Mouse (Mus musculus) ES-E14 (cell line): ENCODE measurements around the gene Mest. TPM values are rescaled to one million over a fixed set of nuclear protein-coding genes. Genes with fewer than 3 reads are reported as not detected.

Experiments used
- DNase-seq: peaks from one replicate; pipeline ENCODE4 v3.0.0-alpha.2; 2013; ENCODE audit warnings: low read depth, low spot score
- H3K27ac ChIP-seq: 2 replicates; pipeline ENCODE4 v1.5.1; 2012; ENCODE audit warnings: low read depth, mild to moderate bottlenecking, low read length, moderate library complexity, mixed read lengths; ENCODE audit not compliant: poor library complexity, insufficient read depth, severe bottlenecking
- H3K36me3 ChIP-seq: 2 replicates; pipeline ENCODE4 v1.6.1; 2012; ENCODE audit warnings: mild to moderate bottlenecking, low read length, moderate library complexity, mixed read lengths; ENCODE audit not compliant: control insufficient read depth, poor library complexity, insufficient read depth, severe bottlenecking
- H3K4me1 ChIP-seq, 2 experiments: fragments of 150-350 bp in 1 of 2; sonication (generic) in 1 of 2; 2 replicates each; pipeline ENCODE4 v1.6.1; 2012; ENCODE audit warnings: low read length in 2 of 2, mild to moderate bottlenecking in 1 of 2, mixed read lengths in 1 of 2; ENCODE audit not compliant: control insufficient read depth in 2 of 2, insufficient read depth in 2 of 2, poor library complexity in 1 of 2
- H3K4me3 ChIP-seq, 2 experiments: fragments of 150-350 bp in 1 of 2; sonication (generic) in 1 of 2; 2 replicates each; pipeline ENCODE4 v1.5.1; 2012; ENCODE audit warnings: low read length in 2 of 2, low read depth in 1 of 2, mild to moderate bottlenecking in 1 of 2, mixed read lengths in 1 of 2; ENCODE audit not compliant: insufficient read depth in 1 of 2, poor library complexity in 1 of 2, severe bottlenecking in 1 of 2
- H3K9ac ChIP-seq: 2 replicates; pipeline ENCODE4 v1.6.1; 2012; ENCODE audit warnings: low read depth, mild to moderate bottlenecking, low read length, mixed read lengths; ENCODE audit not compliant: poor library complexity, insufficient read depth, severe bottlenecking
- H3K9me3 ChIP-seq: fragments of 150-350 bp; sonication (generic); 2 replicates; pipeline ENCODE4 v1.6.1; 2012; ENCODE audit warnings: low read depth, mild to moderate bottlenecking, low read length; ENCODE audit not compliant: control insufficient read depth, insufficient read depth
- CHD2 ChIP-seq: IDR thresholded peaks from 2 replicates; pipeline ENCODE4 v1.6.1; 2014; ENCODE audit warnings: mild to moderate bottlenecking, low read depth, low read length, inconsistent platforms
- HCFC1 ChIP-seq: IDR thresholded peaks from 2 replicates; pipeline ENCODE4 v1.6.1; 2012; ENCODE audit warnings: low read length, inconsistent platforms, borderline replicate concordance; ENCODE audit not compliant: insufficient read depth
- MAFK ChIP-seq: IDR thresholded peaks from 2 replicates; pipeline ENCODE4 v1.6.1; 2014; ENCODE audit warnings: mild to moderate bottlenecking, low read depth, low read length, inconsistent platforms; ENCODE audit not compliant: insufficient read depth
- ZC3H11A ChIP-seq: IDR thresholded peaks from 2 replicates; pipeline ENCODE4 v1.6.1; 2012; ENCODE audit warnings: low read depth, mild to moderate bottlenecking, inconsistent platforms, low read length, borderline replicate concordance
- ZNF384 ChIP-seq: IDR thresholded peaks from 2 replicates; pipeline ENCODE4 v1.6.1; 2012; ENCODE audit warnings: low read depth, low read length, inconsistent platforms
- in situ Hi-C, 2 experiments: fragments of 600-800 bp; cut with MboI; formaldehyde crosslinking; loops; one replicate each; pipeline ENCODE4 v1.15.1; 2025; ENCODE audit warnings: low sequenced_read_pairs in 2 of 2, inconsistent platforms in 1 of 2; ENCODE audit not compliant: unreplicated experiment in 2 of 2
- total RNA-seq: library from RNA; depleted of rRNA; stranded (reverse); fragments of 300-350 nt; gene quantifications from 2 replicates; pipeline ENCODE4 v1.2.3, GENCODE M21; 2012

The Mest gene
- total RNA-seq, 1 experiment = 223 TPM

DNA sequence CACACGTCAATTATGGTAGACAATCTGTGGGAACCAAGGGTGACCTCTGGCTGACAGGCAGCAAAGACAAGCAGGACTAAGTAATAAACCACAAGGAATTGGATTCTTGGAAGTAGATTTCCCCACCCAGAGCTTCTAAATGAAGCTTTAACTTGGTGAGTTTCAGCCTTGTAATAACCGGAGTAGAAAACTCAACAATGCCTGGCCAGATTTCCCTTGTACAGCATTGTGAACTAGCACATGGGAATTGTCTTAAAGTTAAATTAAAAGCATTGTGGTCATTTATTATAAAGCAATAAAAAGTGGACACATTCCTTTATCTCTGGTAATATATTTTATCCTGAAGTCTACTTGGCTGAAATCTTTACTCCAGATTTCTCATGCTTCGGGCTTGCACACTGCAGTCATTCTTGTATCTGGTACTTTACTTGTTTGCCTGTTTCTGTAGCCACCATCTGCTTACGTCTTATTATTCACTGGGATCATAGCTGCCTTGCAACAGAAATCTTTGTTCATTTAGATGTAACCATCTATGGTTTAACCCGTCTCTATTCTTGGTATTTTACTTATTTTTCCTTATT lies 8.4 kb upstream of the Mest start:
- H3K9me3 ChIP-seq = no peaks in the 10 kb centered on the region
- no peaks in the 10 kb centered on the region for H3K4me1 ChIP-seq
- TF ChIP-seq HCFC1 (no peak), ZC3H11A (no peak), CHD2 (no peak), MAFK (no peak), ZNF384 (no peak)
- no peak overlapping the region for H3K9ac ChIP-seq
- H3K36me3 ChIP-seq = no peaks in the 10 kb centered on the region
- no peak overlapping the region for H3K27ac ChIP-seq
- H3K4me3 ChIP-seq = no peak overlapping the region
- DNase-seq = no peak
- in situ Hi-C loops = no loop called here

DNA sequence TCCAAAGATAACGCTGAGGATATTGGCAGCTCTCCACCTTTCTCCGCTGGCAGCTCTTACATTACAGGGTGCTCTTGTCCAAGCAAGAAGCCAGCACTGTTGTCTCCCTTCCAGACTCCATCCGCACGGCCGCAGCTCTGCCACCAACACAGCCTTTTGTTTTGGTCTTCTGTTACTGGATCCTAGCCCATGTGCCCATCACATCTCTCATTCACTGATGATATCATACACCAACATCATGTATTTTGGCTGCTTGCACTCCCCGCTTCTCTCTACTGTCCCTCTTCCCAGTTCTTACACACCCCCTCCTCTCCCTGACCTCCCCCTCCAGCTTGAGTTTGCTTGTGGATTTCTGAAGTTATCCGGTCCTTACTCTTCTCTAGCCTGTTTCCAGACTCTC lies 6.6 kb upstream of the Mest start:
- no peaks in the 10 kb centered on the region for H3K36me3 ChIP-seq
- DNase-seq = no peak
- no peak for TF ChIP-seq HCFC1
- no peak for TF ChIP-seq ZC3H11A
- no peak for TF ChIP-seq MAFK
- TF ChIP-seq CHD2 = no peak
- TF ChIP-seq ZNF384 = no peak
- no peaks in the 10 kb centered on the region for H3K9me3 ChIP-seq
- no peaks in the 10 kb centered on the region for H3K4me1 ChIP-seq
- no peak overlapping the region for H3K4me3 ChIP-seq
- no peak overlapping the region for H3K27ac ChIP-seq
- in situ Hi-C loops = no loop called here
- H3K9ac ChIP-seq = no peak overlapping the region

DNA sequence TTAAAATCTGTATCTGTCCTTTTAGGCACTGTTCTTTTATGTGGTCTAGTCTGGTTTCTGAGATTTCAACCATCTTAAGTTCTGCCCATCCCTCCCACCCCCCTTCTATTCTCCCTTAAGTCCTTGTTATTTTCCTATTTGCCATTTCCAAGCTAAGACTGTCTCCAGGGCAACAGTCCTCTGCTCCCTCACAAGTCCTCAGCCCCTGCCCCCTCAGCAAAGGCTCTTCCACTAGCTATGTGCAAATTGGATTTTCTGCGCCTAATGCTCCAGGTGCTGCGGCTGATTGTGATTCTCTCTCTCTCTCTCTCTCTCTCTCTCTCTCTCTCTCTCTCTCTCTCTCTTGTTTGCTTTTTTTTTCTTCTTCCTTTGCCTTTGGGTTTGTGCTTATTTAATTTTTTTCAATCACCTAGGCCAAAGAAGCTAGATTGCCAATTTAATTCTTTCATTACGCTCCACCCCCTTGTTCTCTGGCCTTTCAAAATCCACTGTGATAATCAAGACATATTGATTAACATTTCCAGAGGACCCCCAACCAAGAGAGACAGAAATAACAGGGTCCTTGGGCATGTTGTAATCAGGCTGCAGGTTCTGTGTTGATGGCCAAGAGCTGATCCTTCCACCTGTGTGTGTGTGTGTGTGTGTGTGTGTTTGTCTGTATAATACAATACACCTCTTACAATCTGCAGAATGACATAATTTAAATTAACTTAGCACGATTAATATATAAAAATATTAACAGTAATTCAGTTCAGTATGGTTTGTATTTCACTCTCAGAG lies 772 bp upstream of the Mest start:
- no peak overlapping the region for H3K4me3 ChIP-seq
- in situ Hi-C loops = no loop called here
- H3K9ac ChIP-seq = no peak overlapping the region
- H3K36me3 ChIP-seq = no peaks in the 10 kb centered on the region
- DNase-seq = no peak
- H3K27ac ChIP-seq = no peak overlapping the region
- no peaks in the 10 kb centered on the region for H3K9me3 ChIP-seq
- TF ChIP-seq MAFK (no peak), HCFC1 (no peak), ZNF384 (no peak), ZC3H11A (no peak), CHD2 (no peak)
- H3K4me1 ChIP-seq = no peaks in the 10 kb centered on the region

DNA sequence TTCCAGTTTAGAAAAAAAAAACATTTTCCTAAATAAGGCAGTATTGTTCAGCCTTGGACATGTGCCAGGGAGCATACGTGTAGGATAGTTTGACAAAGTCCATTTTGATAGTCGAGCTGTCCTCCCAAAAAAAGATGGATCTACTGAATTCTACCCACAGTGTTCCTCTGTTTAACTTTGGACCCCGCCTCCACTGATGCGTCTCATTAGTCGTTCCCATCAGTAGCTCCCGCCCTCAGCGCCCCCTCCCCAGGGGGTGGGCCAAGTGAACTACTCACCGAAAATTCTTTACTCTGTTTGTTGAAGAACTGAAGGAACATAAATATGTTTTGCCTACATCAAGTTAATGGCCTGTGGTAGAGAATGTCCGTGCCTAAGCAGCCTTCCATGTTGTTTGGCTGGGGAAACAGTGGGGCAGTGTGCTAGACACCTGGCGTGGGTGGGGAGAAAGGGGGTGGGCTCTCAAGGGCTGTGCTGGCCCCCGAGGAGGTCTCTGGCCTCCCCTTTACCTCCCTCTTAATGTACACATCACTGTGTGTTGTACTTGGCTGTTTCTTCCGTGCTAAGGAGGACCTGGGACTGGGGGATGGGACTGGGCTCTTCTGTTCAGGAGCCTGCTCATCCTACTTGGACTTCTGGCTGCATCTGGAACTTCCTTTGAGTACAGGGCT lies 7.1 kb downstream of the Mest start:
- Histone ChIP-seq H3K36me3 (no peaks in the 10 kb centered on the region), H3K9ac (no peak overlapping the region), H3K4me1 (peaks cover 0 to 3% of the 10 kb centered on the region in 2 experiments; a peak in 1 of 4 replicates), H3K27ac (no peak overlapping the region), H3K4me3 (no peak overlapping the region), H3K9me3 (no peaks in the 10 kb centered on the region)
- in situ Hi-C loops = no loop called here
- TF ChIP-seq ZNF384 = no peak
- no peak for TF ChIP-seq MAFK
- no peak for TF ChIP-seq CHD2
- DNase-seq = no peak
